Mouse (Mus musculus) activated CD4-positive, CD25-positive, alpha-beta regulatory T cell, adult 9 weeks (primary cell): ENCODE results near the gene Obox8. TPM values are rescaled to one million over a fixed set of nuclear protein-coding genes. Genes with fewer than 3 reads are reported as not detected.

Experiments
- polyA plus RNA-seq: library from polyadenylated mRNA; unstranded; fragments of 100-300 nt; shearing (Covaris generic); gene quantifications from one replicate; pipeline ENCODE4 v1.2.1, GENCODE M21; 2017

Obox8 gene
- not detected for polyA plus RNA-seq

GRCm38 (mm10) chr7:14333457-14333856 lies at the start of gene Obox8:
Gene Obox8, minus strand, starts transcription at chr7:14333557.

Other genes with a start within 250 kb of the Obox8 start
- gene Sult2a3, start 210.5 kb downstream of the Obox8 start, polyA plus RNA-seq = not detected
- not detected for gene Sult2a6, start 78.7 kb downstream of the Obox8 start, polyA plus RNA-seq
- not detected for gene Sult2a8, start 113.2 kb upstream of the Obox8 start, polyA plus RNA-seq
- not detected for gene Sult2a7, start 160.7 kb upstream of the Obox8 start, polyA plus RNA-seq
- not detected for gene Vmn1r90, start 229.9 kb upstream of the Obox8 start, polyA plus RNA-seq